Mouse (Mus musculus): ENCODE results near the gene 1700012B07Rik. TPM values are rescaled to one million over a fixed set of nuclear protein-coding genes. Genes with fewer than 3 reads are reported as not detected.

1700012B07Rik gene
- polyA plus RNA-seq (2015; fragmentation: Nextera tagmentation; extraction: Ambion mirVana) = not detected in 2 replicates

DNA sequence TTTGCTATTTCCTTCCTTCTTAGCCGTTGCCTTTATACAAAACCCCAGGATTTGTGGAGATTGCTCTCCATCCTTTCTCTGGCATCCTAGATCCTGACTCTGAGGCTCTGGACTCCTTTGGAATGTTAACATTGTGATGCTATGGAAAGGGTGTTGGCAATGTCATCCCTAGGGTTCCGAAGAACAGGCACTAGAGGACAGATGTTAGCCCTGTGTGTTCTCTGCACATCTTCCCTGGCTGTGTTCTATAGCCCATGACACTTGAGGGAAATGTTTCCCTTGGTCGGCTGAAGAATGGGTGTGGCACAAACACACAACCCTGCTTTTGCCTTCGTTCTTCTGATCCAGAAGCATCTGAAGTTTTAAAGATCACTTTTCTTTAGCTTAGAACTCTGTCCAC, at the start of gene 1700012B07Rik:
Gene 1700012B07Rik (minus strand): TSS at position 101 of the 400 bp plus-strand sequence.
- Histone ChIP-seq H3K4me1 (ENCODE audit: control insufficient read depth, insufficient read depth, low read length) (no peaks in the 10 kb centered on the region), H3K27me3 (ENCODE audit: control insufficient read depth, insufficient read depth, low read length) (no peaks in the 10 kb centered on the region), H3K9ac (ENCODE audit: low read length) (no peak within 1 kb of the TSS), H3K36me3 (ENCODE audit: control insufficient read depth, insufficient read depth, low read length) (no peaks in the 10 kb centered on the region), H3K9me3 (replicated peaks; ENCODE audit: control insufficient read depth, low read length) (no peaks in the 10 kb centered on the region), H3K27ac (ENCODE audit: low read length) (no peak within 1 kb of the TSS), H3K4me2 (ENCODE audit: low read depth, low read length) (no peak within 1 kb of the TSS), H3K4me3 (replicated peaks; ENCODE audit: low read length) (no peak within 1 kb of the TSS)
- 82% methylated on average over 4 of the region's 4 CpGs for WGBS
- no peak for ATAC-seq (ENCODE audit: insufficient read depth, low FRiP score)

DNA sequence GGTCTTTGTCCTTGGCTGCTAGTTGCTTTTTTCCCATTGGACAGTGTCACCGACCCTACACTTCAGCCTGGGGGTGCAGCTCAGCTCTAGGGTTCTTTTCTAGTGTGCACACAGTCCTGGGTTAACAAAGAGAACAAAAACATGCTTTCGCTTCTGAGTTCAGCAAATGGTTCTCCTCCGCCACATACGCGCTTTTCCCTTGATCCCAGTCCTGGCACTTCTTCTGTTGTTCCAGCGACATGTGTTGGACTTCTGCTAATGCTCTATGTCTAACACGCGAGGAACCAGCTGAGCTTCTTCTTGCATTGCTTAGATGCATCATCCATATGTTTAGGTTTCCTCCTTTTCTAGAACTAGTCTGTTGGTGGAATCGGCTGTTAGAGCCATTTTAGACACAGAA, 48.9 kb upstream of the 1700012B07Rik start:
- Histone ChIP-seq H3K4me2 (ENCODE audit: low read depth, low read length) (no peak overlapping the region), H3K4me1 (ENCODE audit: control insufficient read depth, insufficient read depth, low read length) (no peaks in the 10 kb centered on the region), H3K9me3 (replicated peaks; ENCODE audit: control insufficient read depth, low read length) (no peaks in the 10 kb centered on the region), H3K27me3 (ENCODE audit: control insufficient read depth, insufficient read depth, low read length) (no peaks in the 10 kb centered on the region), H3K9ac (ENCODE audit: low read length) (no peak overlapping the region), H3K36me3 (ENCODE audit: control insufficient read depth, insufficient read depth, low read length) (no peaks in the 10 kb centered on the region), H3K4me3 (replicated peaks; ENCODE audit: low read length) (no peak overlapping the region), H3K27ac (ENCODE audit: low read length) (peak overlapping the region; percentile 66)
- 76% methylated on average over 9 of the region's 9 CpGs for WGBS
- peak; percentile 44; the same call in 1 of the 2 replicates for ATAC-seq (ENCODE audit: insufficient read depth, low FRiP score)

DNA sequence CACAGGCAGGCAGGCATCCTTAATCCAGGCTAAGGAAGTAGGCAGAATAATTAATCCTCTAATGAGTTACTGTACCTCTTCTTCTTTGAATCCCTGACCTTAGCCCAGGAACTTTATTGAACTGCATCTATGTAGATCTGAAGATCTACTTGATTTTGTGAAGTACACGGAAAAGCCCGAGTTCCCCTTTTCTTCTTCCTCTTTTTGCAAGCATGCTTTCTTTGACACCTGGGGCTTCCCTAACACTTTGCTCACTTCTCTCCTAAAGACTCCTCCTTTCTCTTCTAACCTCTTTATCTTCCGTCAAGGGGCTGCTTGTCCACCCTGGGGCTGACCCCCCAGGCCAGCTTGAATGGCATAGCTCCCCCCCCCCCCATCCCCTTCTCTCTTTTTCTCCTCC, 48.0 kb upstream of the 1700012B07Rik start:
- H3K4me3 ChIP-seq (replicated peaks; ENCODE audit: low read length) = no peak overlapping the region
- no peaks in the 10 kb centered on the region for H3K4me1 ChIP-seq (ENCODE audit: control insufficient read depth, insufficient read depth, low read length)
- no peak overlapping the region for H3K9ac ChIP-seq (ENCODE audit: low read length)
- no peak for ATAC-seq (ENCODE audit: insufficient read depth, low FRiP score)
- no peaks in the 10 kb centered on the region for H3K36me3 ChIP-seq (ENCODE audit: control insufficient read depth, insufficient read depth, low read length)
- no peaks in the 10 kb centered on the region for H3K9me3 ChIP-seq (replicated peaks; ENCODE audit: control insufficient read depth, low read length)
- 76% methylated on average over 3 of the region's 3 CpGs for WGBS
- H3K27me3 ChIP-seq (ENCODE audit: control insufficient read depth, insufficient read depth, low read length) = no peaks in the 10 kb centered on the region
- H3K27ac ChIP-seq (ENCODE audit: low read length) = no peak overlapping the region
- no peak overlapping the region for H3K4me2 ChIP-seq (ENCODE audit: low read depth, low read length)

DNA sequence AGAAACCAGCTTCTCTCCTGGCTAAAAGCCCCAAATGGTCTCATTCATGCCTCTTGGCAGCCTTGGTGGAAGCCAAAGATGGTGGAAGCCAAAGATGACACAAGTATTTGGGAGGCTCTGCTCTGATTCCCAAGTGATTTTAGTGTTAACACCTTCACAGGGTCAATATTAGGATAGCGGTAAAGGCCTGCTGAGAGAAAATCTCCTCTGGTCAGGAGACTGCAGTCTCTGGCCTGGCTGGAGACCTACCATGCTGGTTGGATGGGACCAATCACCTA, 47.6 kb upstream of the 1700012B07Rik start:
- WGBS = 100% methylated on average over 1 of the region's 1 CpGs
- ATAC-seq (ENCODE audit: insufficient read depth, low FRiP score) = no peak
- Histone ChIP-seq H3K27ac (ENCODE audit: low read length) (no peak overlapping the region), H3K36me3 (ENCODE audit: control insufficient read depth, insufficient read depth, low read length) (no peaks in the 10 kb centered on the region), H3K9ac (ENCODE audit: low read length) (no peak overlapping the region), H3K27me3 (ENCODE audit: control insufficient read depth, insufficient read depth, low read length) (no peaks in the 10 kb centered on the region), H3K4me1 (ENCODE audit: control insufficient read depth, insufficient read depth, low read length) (no peaks in the 10 kb centered on the region), H3K4me2 (ENCODE audit: low read depth, low read length) (no peak overlapping the region), H3K9me3 (replicated peaks; ENCODE audit: control insufficient read depth, low read length) (no peaks in the 10 kb centered on the region), H3K4me3 (replicated peaks; ENCODE audit: low read length) (no peak overlapping the region)

DNA sequence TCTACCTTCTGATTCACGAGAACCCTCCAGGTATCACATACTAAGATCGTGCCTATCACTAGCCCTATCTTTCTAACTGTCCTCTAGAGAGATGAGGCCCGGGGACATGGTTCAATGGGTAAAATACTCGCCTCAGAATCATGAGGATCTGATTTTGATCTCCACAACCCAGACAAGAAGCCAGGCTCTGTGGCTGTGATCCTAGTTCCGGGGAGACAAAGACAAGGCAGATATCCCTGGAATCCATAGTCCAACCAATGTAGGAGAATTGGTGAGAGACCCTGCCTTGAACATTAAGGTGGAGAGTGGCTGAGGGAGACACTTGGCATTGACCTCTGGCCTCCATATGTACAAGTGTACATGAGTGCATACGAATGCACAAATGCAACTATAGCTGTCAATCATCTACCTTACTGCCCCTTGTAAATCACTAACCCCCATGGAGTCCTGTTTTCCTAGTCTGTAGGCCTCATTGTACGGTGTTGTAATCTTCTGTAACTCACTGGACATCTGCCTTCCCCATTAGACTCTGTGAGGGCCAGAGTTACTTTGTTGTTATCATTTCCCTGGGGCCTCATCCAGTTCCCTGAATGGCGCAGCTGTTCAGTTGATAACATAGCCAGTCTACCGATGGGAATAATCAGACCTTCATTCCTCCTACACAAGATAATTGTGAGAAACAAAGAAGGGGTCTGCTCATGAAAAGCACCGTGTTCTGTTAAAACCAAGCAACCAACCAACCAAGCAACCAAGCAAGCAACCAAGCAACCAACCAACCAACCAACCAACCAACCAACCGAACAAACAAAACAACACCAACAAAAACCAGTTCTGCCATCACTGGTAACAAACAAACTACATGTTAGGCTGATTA, 47.0 kb upstream of the 1700012B07Rik start:
- no peaks in the 10 kb centered on the region for H3K36me3 ChIP-seq (ENCODE audit: control insufficient read depth, insufficient read depth, low read length)
- H3K27me3 ChIP-seq (ENCODE audit: control insufficient read depth, insufficient read depth, low read length) = no peaks in the 10 kb centered on the region
- 86% methylated on average over 11 of the region's 11 CpGs for WGBS
- no peak overlapping the region for H3K4me2 ChIP-seq (ENCODE audit: low read depth, low read length)
- H3K9me3 ChIP-seq (replicated peaks; ENCODE audit: control insufficient read depth, low read length) = no peaks in the 10 kb centered on the region
- no peak overlapping the region for H3K4me3 ChIP-seq (replicated peaks; ENCODE audit: low read length)
- no peaks in the 10 kb centered on the region for H3K4me1 ChIP-seq (ENCODE audit: control insufficient read depth, insufficient read depth, low read length)
- ATAC-seq (ENCODE audit: insufficient read depth, low FRiP score) = no peak
- H3K9ac ChIP-seq (ENCODE audit: low read length) = no peak overlapping the region
- no peak overlapping the region for H3K27ac ChIP-seq (ENCODE audit: low read length)

DNA sequence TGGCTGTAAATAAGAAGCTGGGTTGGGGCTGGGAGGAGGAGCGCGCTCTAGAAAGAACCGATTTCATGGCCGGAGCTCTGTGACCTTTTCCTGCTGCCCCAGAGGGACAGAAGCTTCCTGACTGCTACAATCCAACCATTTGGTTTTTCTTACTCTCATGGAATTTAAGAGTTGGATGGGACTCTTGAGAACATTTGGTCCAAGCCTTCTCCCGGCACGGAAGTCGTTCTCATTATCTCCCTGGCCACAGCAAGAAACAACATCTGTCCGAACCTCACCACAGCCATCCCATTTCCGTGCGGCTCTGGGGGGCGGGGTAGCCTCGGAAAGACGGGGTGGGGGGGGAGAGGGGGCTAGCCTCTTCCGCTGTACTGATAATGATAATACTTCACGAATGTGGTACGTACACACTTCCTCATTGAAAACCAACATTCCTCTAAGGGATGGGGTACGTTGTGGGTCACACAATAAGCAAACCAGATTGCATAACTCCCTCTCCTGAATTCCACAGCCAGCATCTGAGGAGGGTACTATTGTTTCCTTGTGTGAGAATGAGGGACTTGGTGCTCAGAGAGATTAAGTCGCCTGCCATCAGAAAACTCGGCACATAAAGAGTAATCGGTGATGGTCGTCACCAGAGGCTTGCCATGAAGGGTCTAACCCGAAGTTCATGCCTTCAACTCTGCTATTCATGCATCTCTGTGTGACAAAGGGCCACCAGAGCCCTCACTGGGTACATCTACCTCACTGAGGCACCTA, 46.2 kb upstream of the 1700012B07Rik start:
- Histone ChIP-seq H3K4me3 (replicated peaks; ENCODE audit: low read length) (no peak overlapping the region), H3K9ac (ENCODE audit: low read length) (no peak overlapping the region), H3K27ac (ENCODE audit: low read length) (no peak overlapping the region), H3K9me3 (replicated peaks; ENCODE audit: control insufficient read depth, low read length) (no peaks in the 10 kb centered on the region), H3K4me1 (ENCODE audit: control insufficient read depth, insufficient read depth, low read length) (no peaks in the 10 kb centered on the region), H3K36me3 (ENCODE audit: control insufficient read depth, insufficient read depth, low read length) (no peaks in the 10 kb centered on the region), H3K4me2 (ENCODE audit: low read depth, low read length) (no peak overlapping the region), H3K27me3 (ENCODE audit: control insufficient read depth, insufficient read depth, low read length) (no peaks in the 10 kb centered on the region)
- no peak for ATAC-seq (ENCODE audit: insufficient read depth, low FRiP score)
- 77% methylated on average over 22 of the region's 22 CpGs for WGBS

DNA sequence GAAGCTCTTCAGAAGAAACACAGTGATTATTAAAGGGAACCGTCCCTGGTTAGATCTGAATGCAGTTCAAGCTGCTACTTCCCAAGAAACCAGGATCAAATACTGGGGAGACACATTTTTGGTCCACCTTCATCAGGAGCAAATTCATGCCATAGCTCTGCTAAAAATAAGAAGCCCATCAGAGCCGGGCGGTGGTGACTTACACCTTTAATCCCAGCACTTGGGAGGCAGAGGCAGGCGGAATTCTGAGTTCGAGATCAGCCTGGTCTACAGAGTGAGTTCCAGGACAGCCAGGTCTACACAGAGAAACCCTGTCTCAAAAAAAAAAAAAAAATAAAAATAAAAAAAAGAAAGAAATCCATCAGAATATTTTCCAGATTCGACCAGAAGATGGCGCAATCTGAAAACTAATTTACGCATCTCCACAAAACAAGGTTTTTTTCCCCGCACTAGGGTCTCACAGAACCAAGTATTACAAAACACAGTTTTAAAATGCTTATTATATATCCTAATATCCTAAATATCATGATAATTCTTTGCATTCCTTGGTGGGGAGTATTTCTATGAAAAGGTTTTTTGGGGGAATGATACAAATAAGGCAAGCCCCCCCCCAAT, 45.4 kb upstream of the 1700012B07Rik start:
- Histone ChIP-seq H3K4me3 (replicated peaks; ENCODE audit: low read length) (no peak overlapping the region), H3K4me2 (ENCODE audit: low read depth, low read length) (no peak overlapping the region), H3K9me3 (replicated peaks; ENCODE audit: control insufficient read depth, low read length) (no peaks in the 10 kb centered on the region), H3K4me1 (ENCODE audit: control insufficient read depth, insufficient read depth, low read length) (no peaks in the 10 kb centered on the region), H3K9ac (ENCODE audit: low read length) (no peak overlapping the region), H3K27ac (ENCODE audit: low read length) (no peak overlapping the region), H3K27me3 (ENCODE audit: control insufficient read depth, insufficient read depth, low read length) (no peaks in the 10 kb centered on the region), H3K36me3 (ENCODE audit: control insufficient read depth, insufficient read depth, low read length) (no peaks in the 10 kb centered on the region)
- 45% methylated on average over 9 of the region's 9 CpGs for WGBS
- ATAC-seq (ENCODE audit: insufficient read depth, low FRiP score) = no peak

DNA sequence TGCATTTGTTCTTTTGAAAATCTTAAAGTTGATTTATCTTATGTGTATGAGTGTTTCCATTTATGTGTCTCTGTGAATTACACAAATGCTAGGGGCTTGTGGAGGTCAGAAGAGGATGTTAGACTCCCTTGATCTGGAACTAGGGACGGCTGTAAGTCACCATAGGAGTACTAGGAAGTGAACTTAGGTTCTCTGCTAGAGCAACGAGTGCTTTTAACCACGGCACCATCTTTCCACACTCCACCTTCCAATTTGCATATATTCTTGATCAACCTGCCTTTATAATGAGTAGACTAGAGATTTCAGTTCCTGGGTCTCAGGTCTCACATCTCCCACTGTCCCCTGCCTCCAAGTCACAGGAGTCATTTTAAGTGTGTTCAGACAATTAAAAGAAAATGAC, 44.8 kb upstream of the 1700012B07Rik start:
- WGBS = 73% methylated on average over 3 of the region's 3 CpGs
- H3K4me2 ChIP-seq (ENCODE audit: low read depth, low read length) = no peak overlapping the region
- H3K4me1 ChIP-seq (ENCODE audit: control insufficient read depth, insufficient read depth, low read length) = no peaks in the 10 kb centered on the region
- H3K9ac ChIP-seq (ENCODE audit: low read length) = no peak overlapping the region
- no peaks in the 10 kb centered on the region for H3K9me3 ChIP-seq (replicated peaks; ENCODE audit: control insufficient read depth, low read length)
- no peaks in the 10 kb centered on the region for H3K27me3 ChIP-seq (ENCODE audit: control insufficient read depth, insufficient read depth, low read length)
- no peak overlapping the region for H3K4me3 ChIP-seq (replicated peaks; ENCODE audit: low read length)
- H3K27ac ChIP-seq (ENCODE audit: low read length) = no peak overlapping the region
- H3K36me3 ChIP-seq (ENCODE audit: control insufficient read depth, insufficient read depth, low read length) = no peaks in the 10 kb centered on the region
- ATAC-seq (ENCODE audit: insufficient read depth, low FRiP score) = no peak

DNA sequence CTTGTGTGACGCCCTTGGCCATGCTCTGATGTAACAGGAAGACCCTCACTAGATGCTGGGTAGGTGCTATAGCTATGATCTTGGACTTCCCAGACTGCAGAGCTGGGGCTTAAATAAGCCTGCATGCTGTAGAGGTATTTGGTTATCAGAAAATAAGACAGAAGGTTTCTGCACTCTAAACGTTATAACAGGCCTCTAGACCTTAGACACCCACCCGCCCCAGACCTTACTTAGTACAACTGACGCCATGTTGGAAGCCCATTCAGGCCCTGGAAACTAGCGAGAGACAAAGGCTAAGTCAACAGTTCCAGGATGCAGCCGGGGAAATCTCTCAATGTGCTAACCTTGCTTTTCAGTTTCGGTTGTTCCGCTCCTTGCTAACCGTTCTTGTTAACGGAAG, 44.2 kb upstream of the 1700012B07Rik start:
- Histone ChIP-seq H3K4me3 (replicated peaks; ENCODE audit: low read length) (no peak overlapping the region), H3K9me3 (replicated peaks; ENCODE audit: control insufficient read depth, low read length) (no peaks in the 10 kb centered on the region), H3K36me3 (ENCODE audit: control insufficient read depth, insufficient read depth, low read length) (no peaks in the 10 kb centered on the region), H3K9ac (ENCODE audit: low read length) (no peak overlapping the region), H3K4me1 (ENCODE audit: control insufficient read depth, insufficient read depth, low read length) (no peaks in the 10 kb centered on the region), H3K27me3 (ENCODE audit: control insufficient read depth, insufficient read depth, low read length) (no peaks in the 10 kb centered on the region), H3K4me2 (ENCODE audit: low read depth, low read length) (no peak overlapping the region), H3K27ac (ENCODE audit: low read length) (no peak overlapping the region)
- WGBS = 82% methylated on average over 10 of the region's 10 CpGs
- no peak for ATAC-seq (ENCODE audit: insufficient read depth, low FRiP score)

Data from stomach, embryonic 16.5 days (tissue).